Mouse (Mus musculus) heart, postnatal 0 days (tissue): Measurements from ENCODE around the gene Ogt. TPM values are rescaled to one million over a fixed set of nuclear protein-coding genes. Genes with fewer than 3 reads are reported as not detected.

ENCODE experiments used
- ATAC-seq: fragments of 200-750 bp; cut with Nextera tagmentation; 2 replicates; pipeline ENCODE4 v1.8.0; 2017; ENCODE audit warnings: low read depth, moderate number of reproducible peaks, moderate library complexity; ENCODE audit not compliant: insufficient read depth
- DNase-seq: peaks from one replicate; pipeline ENCODE4 v3.0.0-alpha.2; 2016; ENCODE audit warnings: low spot score
- H3K27ac ChIP-seq: fragments of 300-500 bp; sonication (generic); 2 replicates; pipeline ENCODE4 v1.5.1; 2014; ENCODE audit warnings: low read depth, mild to moderate bottlenecking
- H3K27me3 ChIP-seq: fragments of 300-500 bp; sonication (generic); 2 replicates; pipeline ENCODE4 v1.6.1; 2014; ENCODE audit warnings: low read length, mixed read lengths; ENCODE audit not compliant: control insufficient read depth, insufficient read depth
- H3K36me3 ChIP-seq: fragments of 300-500 bp; sonication (generic); replicated peaks from 2 replicates; pipeline ENCODE4 v1.6.1; 2014; ENCODE audit warnings: low read length, mixed read lengths; ENCODE audit not compliant: control insufficient read depth, insufficient read depth
- H3K4me1 ChIP-seq: fragments of 300-500 bp; sonication (generic); 2 replicates; pipeline ENCODE4 v1.6.1; 2014; ENCODE audit warnings: antibody characterized with exemption; ENCODE audit not compliant: control insufficient read depth, insufficient read depth
- H3K4me2 ChIP-seq: fragments of 300-500 bp; sonication (generic); 2 replicates; pipeline ENCODE4 v1.6.1; 2014; ENCODE audit warnings: low read depth, mild to moderate bottlenecking, low read length, moderate library complexity
- H3K4me3 ChIP-seq: fragments of 300-500 bp; sonication (generic); 2 replicates; pipeline ENCODE4 v1.5.1; 2014; ENCODE audit warnings: low read depth, low read length
- H3K9ac ChIP-seq: fragments of 300-500 bp; sonication (generic); replicated peaks from 2 replicates; pipeline ENCODE4 v1.6.1; 2014; ENCODE audit warnings: low read depth, low read length, mixed read lengths
- H3K9me3 ChIP-seq: fragments of 300-500 bp; sonication (generic); replicated peaks from 2 replicates; pipeline ENCODE4 v1.6.1; 2016; ENCODE audit warnings: low read length; ENCODE audit not compliant: control insufficient read depth
- CTCF ChIP-seq: IDR thresholded peaks from 2 replicates; pipeline ENCODE4 v1.5.1; 2016; ENCODE audit warnings: antibody characterized with exemption, control low read depth, low read depth
- EP300 ChIP-seq: IDR thresholded peaks from 2 replicates; pipeline ENCODE4 v1.6.1; 2016; ENCODE audit warnings: antibody characterized with exemption, low read depth
- WGBS: fragments of 180-500 bp; shearing (Covaris S2); extraction: QIAGEN DNeasy Blood & Tissue Kit; methylation state at CpG from one replicate; pipeline ENCODE4 v1.1.7; 2014; 5-methylcytosine and 5-hydroxymethylcytosine counted together
- polyA plus RNA-seq: library from polyadenylated mRNA; unstranded; fragments of >200 nt; fragmentation: Nextera tagmentation; extraction: Ambion mirVana; gene quantifications from 2 replicates; pipeline ENCODE4 v1.2.1, GENCODE M21; 2015
- total RNA-seq: library from RNA; depleted of rRNA; stranded (reverse); fragments of >200 nt; gene quantifications from 2 replicates; pipeline ENCODE4 v1.2.3, GENCODE M21; 2014; ENCODE audit warnings: low replicate concordance; rRNA removed

Gene Ogt
- total and polyA plus RNA-seq, 2 experiments from 2014 or later: 49.6 to 108 TPM

GRCm38 (mm10) chrX:101705111-101705510 lies 65.3 kb downstream of the Ogt start:
- ATAC-seq (no peak), DNase-seq (no peak)
- no peak overlapping the region for H3K4me2 ChIP-seq
- TF ChIP-seq EP300 (no peak), CTCF (no peak)
- H3K4me3 ChIP-seq: no peak overlapping the region
- H3K27ac ChIP-seq: no peak overlapping the region
- no peaks in the 10 kb centered on the region for H3K4me1 ChIP-seq
- no peak overlapping the region for H3K9ac ChIP-seq
- 71% methylated on average over 7 of the region's 7 CpGs for WGBS
- H3K36me3 ChIP-seq: no peaks in the 10 kb centered on the region
- no peaks in the 10 kb centered on the region for H3K27me3 ChIP-seq
- H3K9me3 ChIP-seq: no peaks in the 10 kb centered on the region

- Histone ChIP-seq H3K4me3 (no peak overlapping the region), H3K9ac (no peak overlapping the region), H3K4me1 (no peaks in the 10 kb centered on the region), H3K4me2 (no peak overlapping the region), H3K36me3 (no peaks in the 10 kb centered on the region), H3K27ac (no peak overlapping the region), H3K9me3 (no peaks in the 10 kb centered on the region), H3K27me3 (no peaks in the 10 kb centered on the region)
- ATAC-seq: no peak
- WGBS: 58% methylated on average over 1 of the region's 1 CpGs
- TF ChIP-seq CTCF (no peak), EP300 (no peak)
- no peak for DNase-seq
Measured at GRCm38 (mm10) chrX:101720401-101720800, 80.5 kb downstream of the Ogt start.

- no peak for DNase-seq
- Histone ChIP-seq H3K36me3 (no peaks in the 10 kb centered on the region), H3K4me3 (no peak overlapping the region), H3K4me1 (no peaks in the 10 kb centered on the region), H3K9me3 (no peaks in the 10 kb centered on the region), H3K4me2 (no peak overlapping the region), H3K9ac (no peak overlapping the region), H3K27ac (no peak overlapping the region), H3K27me3 (no peaks in the 10 kb centered on the region)
- TF ChIP-seq CTCF (no peak), EP300 (no peak)
- no peak for ATAC-seq
Measured at GRCm38 (mm10) chrX:101730010-101730409, 90.2 kb downstream of the Ogt start.

GRCm38 (mm10) chrX:101732644-101733043 lies 92.8 kb downstream of the Ogt start:
- H3K27me3 ChIP-seq: no peaks in the 10 kb centered on the region
- DNase-seq: no peak
- H3K9ac ChIP-seq: no peak overlapping the region
- no peak overlapping the region for H3K27ac ChIP-seq
- TF ChIP-seq EP300 (no peak), CTCF (no peak)
- WGBS: 62% methylated on average over 12 of the region's 12 CpGs
- H3K4me1 ChIP-seq: no peaks in the 10 kb centered on the region
- H3K36me3 ChIP-seq: no peaks in the 10 kb centered on the region
- no peak overlapping the region for H3K4me3 ChIP-seq
- no peak overlapping the region for H3K4me2 ChIP-seq
- H3K9me3 ChIP-seq: no peaks in the 10 kb centered on the region
- no peak for ATAC-seq

GRCm38 (mm10) chrX:101733288-101733687 lies 93.4 kb downstream of the Ogt start:
- no peaks in the 10 kb centered on the region for H3K4me1 ChIP-seq
- ATAC-seq (no peak), DNase-seq (no peak)
- TF ChIP-seq CTCF: no peak
- no peak for TF ChIP-seq EP300
- no peak overlapping the region for H3K4me2 ChIP-seq
- no peak overlapping the region for H3K9ac ChIP-seq
- no peaks in the 10 kb centered on the region for H3K27me3 ChIP-seq
- no peaks in the 10 kb centered on the region for H3K36me3 ChIP-seq
- no peak overlapping the region for H3K4me3 ChIP-seq
- H3K9me3 ChIP-seq: no peaks in the 10 kb centered on the region
- no peak overlapping the region for H3K27ac ChIP-seq
- WGBS: 67% methylated on average over 3 of the region's 3 CpGs

- no peaks in the 10 kb centered on the region for H3K9me3 ChIP-seq
- no peaks in the 10 kb centered on the region for H3K27me3 ChIP-seq
- TF ChIP-seq CTCF: no peak
- TF ChIP-seq EP300: no peak
- H3K4me3 ChIP-seq: no peak within 1 kb of the TSS
- H3K4me2 ChIP-seq: no peak within 1 kb of the TSS
- no peaks in the 10 kb centered on the region for H3K4me1 ChIP-seq
- WGBS: 46% methylated on average over 11 of the region's 11 CpGs
- ATAC-seq (no peak), DNase-seq (no peak)
- H3K36me3 ChIP-seq: no peaks in the 10 kb centered on the region
- H3K9ac ChIP-seq: no peak within 1 kb of the TSS
- no peak within 1 kb of the TSS for H3K27ac ChIP-seq
Measured at GRCm38 (mm10) chrX:101733828-101734319, 94.0 kb downstream of the Ogt start, which contains the start of gene Cxcr3. TSS of gene Cxcr3 (minus strand) at chrX:101734269.

Other genes with a start within 250 kb of the Ogt start
- gene Zmym3, start 219.2 kb upstream of the Ogt start, total RNA-seq: 38.9 and 41.6 TPM in 2 replicates
- 12.2 and 14.2 TPM in 2 replicates for gene Zmym3, start 219.2 kb upstream of the Ogt start, polyA plus RNA-seq
- gene Nono, start 210.7 kb upstream of the Ogt start, total RNA-seq: 163 and 242 TPM in 2 replicates
- 120 and 121 TPM in 2 replicates for gene Nono, start 210.7 kb upstream of the Ogt start, polyA plus RNA-seq
- 170 and 178 TPM in 2 replicates for gene Itgb1bp2, start 191.0 kb upstream of the Ogt start, total RNA-seq
- gene Itgb1bp2, start 191.0 kb upstream of the Ogt start, polyA plus RNA-seq: 192 and 194 TPM in 2 replicates
- gene Taf1, start 107.3 kb upstream of the Ogt start, total RNA-seq: 4.3 and 6.7 TPM in 2 replicates
- gene Taf1, start 107.3 kb upstream of the Ogt start, polyA plus RNA-seq: 3.7 TPM in 2 replicates
- 0.15 TPM in 1 of 2 replicates, not detected in the other for gene Cxcr3, start 94.2 kb downstream of the Ogt start, total RNA-seq
- 0.11 and 0.16 TPM in 2 replicates for gene Cxcr3, start 94.2 kb downstream of the Ogt start, polyA plus RNA-seq
- not detected in 2 replicates for gene Gm4779, start 154.4 kb downstream of the Ogt start, total RNA-seq
- gene Gm4779, start 154.4 kb downstream of the Ogt start, polyA plus RNA-seq: 0.27 and 0.41 TPM in 2 replicates
- gene 8030474K03Rik, start 154.6 kb downstream of the Ogt start, total RNA-seq: not detected in 2 replicates
- gene 8030474K03Rik, start 154.6 kb downstream of the Ogt start, polyA plus RNA-seq: 0.12 and 0.19 TPM in 2 replicates
- gene Nhsl2, start 209.3 kb downstream of the Ogt start, total RNA-seq: 4.4 and 18.7 TPM in 2 replicates
- gene Nhsl2, start 209.3 kb downstream of the Ogt start, polyA plus RNA-seq: 2.7 and 2.9 TPM in 2 replicates